Mouse (Mus musculus) liver, embryonic 12.5 days (tissue): ENCODE measurements at regions not wholly inside any gene's neighbourhood (a gene's known extent, or its start where the extent isn't known, plus 50 kb on each side); places are given as distances from the start of the nearest gene placed in this dataset.

ENCODE experiments used
- ATAC-seq: fragments of 200-750 bp; cut with Nextera tagmentation; 2 replicates; pipeline ENCODE4 v1.8.0; 2017; ENCODE audit warnings: moderate number of reproducible peaks, mild to moderate bottlenecking, moderate library complexity
- H3K27ac ChIP-seq: fragments of 300-500 bp; sonication (generic); 2 replicates; pipeline ENCODE4 v1.5.1; 2016; ENCODE audit warnings: mild to moderate bottlenecking
- H3K27me3 ChIP-seq: fragments of 300-500 bp; sonication (generic); replicated peaks from 2 replicates; pipeline ENCODE4 v1.6.1; 2016; ENCODE audit warnings: mild to moderate bottlenecking, moderate library complexity
- H3K36me3 ChIP-seq: fragments of 300-500 bp; sonication (generic); 2 replicates; pipeline ENCODE4 v1.6.1; 2016; ENCODE audit warnings: mild to moderate bottlenecking, moderate library complexity
- H3K4me1 ChIP-seq: fragments of 300-500 bp; sonication (generic); 2 replicates; pipeline ENCODE4 v1.6.1; 2016
- H3K4me2 ChIP-seq: fragments of 300-500 bp; sonication (generic); 2 replicates; pipeline ENCODE4 v1.6.1; 2016; ENCODE audit warnings: mild to moderate bottlenecking, moderate library complexity
- H3K4me3 ChIP-seq: fragments of 300-500 bp; sonication (generic); 2 replicates; pipeline ENCODE4 v1.5.1; 2016; ENCODE audit warnings: mild to moderate bottlenecking, moderate library complexity
- H3K9ac ChIP-seq: fragments of 300-500 bp; sonication (generic); 2 replicates; pipeline ENCODE4 v1.6.1; 2016; ENCODE audit warnings: mild to moderate bottlenecking, moderate library complexity
- H3K9me3 ChIP-seq: fragments of 300-500 bp; sonication (generic); replicated peaks from 2 replicates; pipeline ENCODE4 v1.6.1; 2016; ENCODE audit warnings: mild to moderate bottlenecking, moderate library complexity
- WGBS: fragments of 180-500 bp; shearing (Covaris S2); methylation state at CpG from one replicate; pipeline ENCODE4 v1.1.7; 2016; ENCODE audit not compliant: insufficient replicate concordance; 5-methylcytosine and 5-hydroxymethylcytosine counted together

DNA sequence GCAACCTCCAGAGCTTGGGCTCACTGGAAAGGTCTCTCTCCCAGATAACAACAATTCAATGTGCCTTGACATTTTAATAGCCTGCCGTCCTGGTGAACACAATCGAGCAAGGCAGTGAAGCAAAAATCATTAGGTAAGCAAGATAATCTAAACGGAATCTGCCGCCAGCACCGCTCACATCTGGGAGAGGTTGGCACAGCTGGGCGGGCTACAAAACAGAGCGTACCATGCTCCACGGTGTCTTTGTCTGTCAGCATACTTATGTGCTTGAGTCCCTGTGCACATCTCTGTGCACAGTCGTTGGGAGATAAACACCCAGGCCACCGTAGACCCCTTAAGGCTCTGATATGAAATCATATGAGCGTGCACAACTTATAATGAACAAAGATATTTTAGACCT lies 108.1 kb downstream of the Insig2 start:
- Histone ChIP-seq H3K27ac (no peak overlapping the region), H3K4me3 (no peak overlapping the region), H3K36me3 (no peaks in the 10 kb centered on the region), H3K4me1 (no peaks in the 10 kb centered on the region), H3K4me2 (no peak overlapping the region), H3K27me3 (no peaks in the 10 kb centered on the region), H3K9ac (no peak overlapping the region), H3K9me3 (no peaks in the 10 kb centered on the region)
- ATAC-seq, result no peak
- 73% methylated on average over 11 of the region's 11 CpGs for WGBS

DNA sequence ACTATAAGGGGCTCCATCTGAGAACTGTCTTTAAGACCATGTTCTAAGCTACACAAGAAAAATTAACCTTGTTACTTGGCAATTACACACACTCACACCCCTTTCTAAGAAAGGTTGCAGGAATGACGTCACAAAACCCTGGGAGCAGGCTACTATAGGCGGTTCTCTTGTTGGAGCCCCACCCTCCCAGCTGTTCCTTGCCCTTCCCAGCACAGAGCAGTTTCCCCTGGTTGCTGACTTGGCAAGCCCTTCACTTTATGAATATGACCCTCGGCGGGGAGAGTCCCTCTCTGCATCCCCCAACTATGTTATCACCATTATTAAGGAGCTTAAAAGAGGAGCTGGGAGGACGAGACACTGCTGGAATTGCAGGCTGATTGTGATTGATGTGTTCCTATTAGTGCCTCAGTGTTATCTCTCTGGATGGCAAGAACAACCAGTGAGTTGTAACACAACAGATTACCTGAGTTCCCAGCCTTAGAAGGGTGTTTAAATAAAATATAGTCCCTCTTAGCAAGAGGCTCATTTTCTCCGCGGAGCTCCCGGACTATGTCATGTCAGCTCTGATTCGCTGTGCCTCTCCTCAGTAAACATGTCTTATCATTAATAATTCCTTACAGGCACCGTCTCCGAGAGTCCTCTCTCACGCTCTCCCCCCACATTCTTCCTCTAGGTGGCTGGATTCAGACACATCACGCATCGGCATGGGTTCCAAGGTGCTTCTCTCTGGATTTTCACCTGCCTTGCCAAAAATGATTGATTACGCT lies 105.7 kb downstream of the Insig2 start:
- Histone ChIP-seq H3K27me3 (no peaks in the 10 kb centered on the region), H3K4me2 (no peak overlapping the region), H3K36me3 (no peaks in the 10 kb centered on the region), H3K4me1 (no peaks in the 10 kb centered on the region), H3K9me3 (no peaks in the 10 kb centered on the region), H3K27ac (no peak overlapping the region), H3K9ac (no peak overlapping the region), H3K4me3 (no peak overlapping the region)
- WGBS, result 58% methylated on average over 15 of the region's 15 CpGs
- ATAC-seq, result no peak

DNA sequence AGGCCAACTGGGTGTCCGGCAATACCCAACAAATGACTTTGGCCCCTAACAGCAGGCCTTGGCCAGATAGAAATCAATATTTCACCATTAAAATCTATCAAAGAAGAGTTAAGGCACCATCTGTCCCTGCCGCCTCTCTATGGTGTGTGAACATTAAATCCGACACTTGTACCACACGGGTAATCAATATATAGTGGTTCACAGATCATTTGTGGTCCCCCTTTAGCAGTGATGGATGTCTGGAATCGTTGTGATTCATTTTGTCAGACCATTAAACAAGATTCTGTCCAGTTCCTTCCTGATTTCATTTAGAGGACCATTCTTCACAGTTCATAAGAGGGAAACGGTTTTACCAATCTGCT lies 105.2 kb downstream of the Insig2 start:
- no peak overlapping the region for H3K4me2 ChIP-seq
- no peak overlapping the region for H3K9ac ChIP-seq
- H3K4me3 ChIP-seq, result no peak overlapping the region
- 61% methylated on average over 6 of the region's 6 CpGs for WGBS
- no peaks in the 10 kb centered on the region for H3K27me3 ChIP-seq
- no peak for ATAC-seq
- H3K27ac ChIP-seq, result no peak overlapping the region
- no peaks in the 10 kb centered on the region for H3K36me3 ChIP-seq
- no peaks in the 10 kb centered on the region for H3K9me3 ChIP-seq
- H3K4me1 ChIP-seq, result no peaks in the 10 kb centered on the region

DNA sequence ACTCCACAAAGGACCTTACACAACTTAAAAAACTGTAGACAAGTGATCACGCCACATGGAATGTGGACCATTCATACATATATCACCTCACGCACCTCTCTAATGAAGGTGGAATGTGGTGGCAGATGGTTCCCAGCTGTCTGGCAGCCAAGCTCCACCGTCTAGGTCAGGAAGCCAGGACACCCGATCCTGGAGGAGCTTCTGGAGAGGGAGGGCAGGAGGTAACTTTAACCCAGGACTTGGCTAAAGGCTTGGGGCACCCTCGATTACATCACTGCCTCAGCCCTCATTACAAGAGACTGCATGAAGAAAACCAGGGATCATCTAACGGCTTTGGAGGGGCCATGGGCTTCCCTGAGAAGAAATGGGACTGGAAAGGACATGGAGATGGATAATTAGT lies 88.8 kb downstream of the Insig2 start:
- no peak for ATAC-seq
- H3K4me1 ChIP-seq, result no peaks in the 10 kb centered on the region
- H3K27me3 ChIP-seq, result no peaks in the 10 kb centered on the region
- H3K9me3 ChIP-seq, result no peaks in the 10 kb centered on the region
- WGBS, result 47% methylated on average over 6 of the region's 6 CpGs
- no peak overlapping the region for H3K9ac ChIP-seq
- H3K4me3 ChIP-seq, result no peak overlapping the region
- H3K36me3 ChIP-seq, result no peaks in the 10 kb centered on the region
- H3K27ac ChIP-seq, result no peak overlapping the region
- H3K4me2 ChIP-seq, result no peak overlapping the region

DNA sequence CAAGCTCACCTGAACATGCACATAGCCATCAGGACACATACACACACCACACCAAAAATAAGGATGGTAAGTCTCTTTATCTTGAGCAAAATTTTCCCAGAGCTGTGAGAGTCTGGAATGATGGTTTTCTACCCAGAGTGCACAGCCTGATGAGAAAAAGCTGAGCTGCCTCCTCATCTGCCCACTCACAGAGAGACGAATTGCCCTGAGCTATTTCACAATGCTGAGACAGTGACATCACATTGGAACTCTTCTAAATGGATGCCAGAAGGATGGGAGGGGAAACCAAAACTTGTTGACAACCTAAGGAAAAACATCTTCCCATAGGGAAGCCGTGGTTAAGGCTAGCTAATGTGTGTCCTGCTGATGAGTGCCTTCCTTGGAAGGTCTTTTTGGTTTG lies 84.8 kb downstream of the Insig2 start:
- no peak overlapping the region for H3K27ac ChIP-seq
- no peaks in the 10 kb centered on the region for H3K9me3 ChIP-seq
- H3K9ac ChIP-seq, result no peak overlapping the region
- H3K27me3 ChIP-seq, result no peaks in the 10 kb centered on the region
- H3K36me3 ChIP-seq, result no peaks in the 10 kb centered on the region
- H3K4me2 ChIP-seq, result no peak overlapping the region
- WGBS, result 42% methylated on average over 2 of the region's 2 CpGs
- H3K4me1 ChIP-seq, result no peaks in the 10 kb centered on the region
- no peak overlapping the region for H3K4me3 ChIP-seq
- no peak for ATAC-seq

DNA sequence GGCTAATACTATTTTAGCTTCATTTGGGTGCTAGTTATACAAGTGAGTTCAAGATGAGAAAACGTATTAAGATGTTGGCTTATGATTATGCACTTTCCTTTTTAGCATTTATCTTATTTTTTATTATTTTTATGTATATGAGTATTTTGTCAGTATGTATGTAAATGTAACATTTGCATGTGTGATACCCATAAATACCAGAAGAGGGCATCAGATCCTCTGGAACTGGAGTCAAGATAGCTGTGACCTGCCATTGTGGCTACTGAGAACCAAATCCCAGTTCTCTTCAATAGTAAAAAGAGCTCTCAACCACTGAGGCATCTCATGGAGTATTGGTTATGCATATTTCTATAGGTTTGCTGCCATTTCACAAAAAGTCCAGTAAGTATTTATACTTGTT lies 83.3 kb downstream of the Insig2 start:
- Histone ChIP-seq H3K4me1 (no peaks in the 10 kb centered on the region), H3K9me3 (no peaks in the 10 kb centered on the region), H3K4me2 (no peak overlapping the region), H3K36me3 (no peaks in the 10 kb centered on the region), H3K27me3 (no peaks in the 10 kb centered on the region), H3K27ac (no peak overlapping the region), H3K4me3 (no peak overlapping the region), H3K9ac (no peak overlapping the region)
- no peak for ATAC-seq
- WGBS, result 24% methylated on average over 1 of the region's 1 CpGs

DNA sequence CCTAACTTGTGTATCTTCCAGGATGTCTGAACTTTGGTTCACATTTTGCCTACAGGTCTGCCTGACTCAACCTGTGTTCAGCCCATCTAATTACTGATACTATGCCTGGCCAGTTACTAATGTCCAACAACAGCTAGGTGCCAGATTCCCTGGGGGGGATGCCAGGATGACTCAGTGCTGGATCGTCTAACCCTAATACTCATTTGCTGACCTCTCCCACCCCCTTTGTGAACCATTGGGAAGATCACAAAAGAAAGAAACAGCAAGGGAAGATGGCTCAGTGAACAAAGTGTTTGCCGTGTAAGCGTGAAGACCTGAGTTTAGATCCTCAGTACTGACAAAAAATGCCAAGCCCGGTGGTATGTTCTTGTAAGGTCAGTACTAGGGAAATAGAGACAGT lies 81.7 kb downstream of the Insig2 start:
- H3K9me3 ChIP-seq, result no peaks in the 10 kb centered on the region
- H3K27ac ChIP-seq, result no peak overlapping the region
- no peaks in the 10 kb centered on the region for H3K4me1 ChIP-seq
- H3K27me3 ChIP-seq, result no peaks in the 10 kb centered on the region
- 69% methylated on average over 4 of the region's 4 CpGs for WGBS
- no peaks in the 10 kb centered on the region for H3K36me3 ChIP-seq
- H3K4me2 ChIP-seq, result no peak overlapping the region
- ATAC-seq, result no peak
- H3K9ac ChIP-seq, result no peak overlapping the region
- no peak overlapping the region for H3K4me3 ChIP-seq

DNA sequence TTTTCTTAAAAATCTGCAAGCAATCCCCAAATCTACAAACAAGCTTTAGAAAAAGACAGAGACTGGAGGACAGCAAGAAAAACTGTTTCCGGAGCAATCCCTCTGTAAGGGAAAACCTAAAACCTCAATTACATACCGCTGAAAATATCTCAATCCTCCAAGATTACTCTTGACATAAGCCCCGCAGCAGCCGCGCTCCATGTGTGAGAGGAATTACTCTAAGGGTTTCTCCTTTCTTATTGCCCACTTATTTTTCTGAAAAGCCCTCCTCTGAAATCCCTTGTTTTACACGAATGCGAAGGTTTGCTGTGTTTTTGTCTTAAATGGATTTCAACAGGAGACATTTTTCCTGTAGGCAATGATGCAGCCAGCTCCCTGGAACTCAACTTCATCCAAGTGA lies 80.3 kb downstream of the Insig2 start:
- no peak overlapping the region for H3K27ac ChIP-seq
- no peaks in the 10 kb centered on the region for H3K27me3 ChIP-seq
- no peak overlapping the region for H3K4me3 ChIP-seq
- no peaks in the 10 kb centered on the region for H3K9me3 ChIP-seq
- no peak for ATAC-seq
- no peaks in the 10 kb centered on the region for H3K4me1 ChIP-seq
- no peak overlapping the region for H3K4me2 ChIP-seq
- no peak overlapping the region for H3K9ac ChIP-seq
- 76% methylated on average over 7 of the region's 7 CpGs for WGBS
- H3K36me3 ChIP-seq, result no peaks in the 10 kb centered on the region

DNA sequence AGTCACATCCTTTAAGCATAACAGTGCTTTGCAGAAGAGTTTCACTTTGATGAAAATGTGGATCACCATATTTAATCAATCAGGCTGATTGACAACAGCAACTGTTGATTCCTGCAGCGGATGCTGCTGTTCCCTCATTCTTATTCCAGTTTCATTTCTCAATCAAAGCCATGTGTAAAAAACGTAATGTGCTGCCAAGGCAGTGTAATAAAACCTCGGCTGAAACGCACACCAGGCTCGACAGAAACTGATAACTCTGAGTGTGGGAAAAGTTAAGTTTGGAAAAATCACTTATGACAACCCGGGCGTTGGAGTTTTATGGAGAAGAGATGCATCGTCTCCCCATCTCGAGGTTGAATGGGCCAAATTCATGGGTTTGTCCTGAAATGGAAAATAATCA lies 78.2 kb downstream of the Insig2 start:
- H3K27me3 ChIP-seq, result no peaks in the 10 kb centered on the region
- no peak overlapping the region for H3K9ac ChIP-seq
- no peak overlapping the region for H3K27ac ChIP-seq
- no peak overlapping the region for H3K4me3 ChIP-seq
- 62% methylated on average over 9 of the region's 9 CpGs for WGBS
- no peak for ATAC-seq
- H3K9me3 ChIP-seq, result no peaks in the 10 kb centered on the region
- no peak overlapping the region for H3K4me2 ChIP-seq
- no peaks in the 10 kb centered on the region for H3K36me3 ChIP-seq
- H3K4me1 ChIP-seq, result no peaks in the 10 kb centered on the region
